Mouse (Mus musculus) neural tube, embryonic 10.5 days (tissue): ENCODE measurements around the gene H2-Ke6.
"Not testable (repeated sequence)": the region's sequence is repeated elsewhere in the genome, so short reads cannot be mapped to it uniquely, and the experiment has no call there.

Experiments used
- DNase-seq: peaks from one replicate; pipeline ENCODE4 v3.0.0-alpha.2; 2017; ENCODE audit warnings: low spot score; ENCODE audit errors: extremely low spot score

Gene H2-Ke6

DNA sequence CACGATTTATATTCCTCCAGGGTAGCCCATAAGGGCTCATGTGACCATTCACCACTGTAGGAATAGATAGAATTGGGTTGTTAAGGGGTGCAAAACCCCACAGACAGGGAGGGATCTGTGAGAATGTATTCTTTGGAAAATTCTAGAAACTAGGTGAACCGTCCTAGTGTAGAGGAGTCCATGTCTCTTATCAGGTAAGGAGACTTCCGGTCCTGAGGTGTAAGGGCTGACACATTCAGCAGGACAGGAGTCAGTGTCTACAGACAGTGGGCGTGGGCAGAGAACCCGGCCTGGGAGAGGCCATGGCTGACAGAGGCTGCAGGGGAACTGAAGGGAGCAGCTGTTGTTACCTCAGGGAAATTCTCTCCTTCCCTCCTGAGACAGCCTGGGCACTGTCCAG, 29.2 kb downstream of the H2-Ke6 start:
- not testable (repeated sequence) for DNase-seq

DNA sequence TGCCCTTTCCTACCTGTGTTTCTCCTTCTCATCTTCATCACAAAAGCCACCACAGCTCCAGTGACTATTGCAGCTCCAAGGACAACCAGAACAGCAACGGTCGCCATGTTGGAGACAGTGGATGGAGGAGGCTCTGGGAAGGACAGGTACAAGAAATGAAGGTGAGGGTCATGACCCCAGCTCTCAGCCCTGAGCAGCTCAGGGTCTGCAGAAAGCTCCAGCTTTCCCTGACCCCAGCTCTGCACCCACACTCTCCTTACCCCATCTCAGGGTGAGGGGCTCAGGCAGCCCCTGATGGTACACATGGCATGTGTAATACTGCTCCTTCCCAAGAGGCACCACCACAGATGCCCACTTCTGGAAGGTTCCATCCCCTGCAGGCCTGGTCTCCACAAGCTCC, 30.8 kb downstream of the H2-Ke6 start:
- not testable (repeated sequence) for DNase-seq

DNA sequence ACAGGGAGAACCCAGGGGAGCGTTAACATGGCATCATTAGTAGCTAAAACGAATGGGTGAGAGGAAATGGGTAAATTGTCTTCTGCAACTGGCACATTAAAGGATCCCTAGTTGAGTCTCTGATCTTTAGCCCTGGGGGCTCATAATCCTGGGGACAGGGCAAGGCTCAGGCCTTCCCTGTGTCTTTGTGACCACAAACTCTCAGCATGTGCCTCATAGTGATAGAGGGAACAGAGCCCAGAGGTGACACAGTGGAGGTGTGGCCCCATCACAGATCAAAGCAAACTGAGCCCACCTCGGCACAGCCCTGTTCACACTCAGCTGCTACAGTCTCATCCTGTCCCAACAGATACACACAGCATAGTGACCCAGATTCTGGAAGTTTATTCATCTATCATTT, 32.2 kb downstream of the H2-Ke6 start:
- no peak for DNase-seq

DNA sequence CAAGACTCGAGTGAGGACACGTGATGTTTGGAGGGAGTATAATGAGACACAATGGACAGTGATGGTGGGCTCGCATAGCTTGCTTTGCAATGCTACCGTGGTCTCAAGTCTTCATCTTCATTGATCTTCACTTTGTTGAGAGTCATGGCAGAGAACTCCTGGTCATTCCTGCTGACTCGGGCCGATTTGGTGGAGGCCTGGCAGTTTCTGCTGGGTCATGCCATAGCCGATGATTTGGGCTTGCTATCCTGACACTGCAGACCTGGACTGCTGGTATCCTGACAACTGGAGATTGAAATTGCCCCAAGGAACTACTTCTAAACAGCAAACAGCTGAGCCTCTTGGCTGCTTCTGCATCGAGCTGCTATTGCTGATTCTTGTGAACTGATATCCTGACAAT, 32.9 kb downstream of the H2-Ke6 start:
- DNase-seq: no peak

DNA sequence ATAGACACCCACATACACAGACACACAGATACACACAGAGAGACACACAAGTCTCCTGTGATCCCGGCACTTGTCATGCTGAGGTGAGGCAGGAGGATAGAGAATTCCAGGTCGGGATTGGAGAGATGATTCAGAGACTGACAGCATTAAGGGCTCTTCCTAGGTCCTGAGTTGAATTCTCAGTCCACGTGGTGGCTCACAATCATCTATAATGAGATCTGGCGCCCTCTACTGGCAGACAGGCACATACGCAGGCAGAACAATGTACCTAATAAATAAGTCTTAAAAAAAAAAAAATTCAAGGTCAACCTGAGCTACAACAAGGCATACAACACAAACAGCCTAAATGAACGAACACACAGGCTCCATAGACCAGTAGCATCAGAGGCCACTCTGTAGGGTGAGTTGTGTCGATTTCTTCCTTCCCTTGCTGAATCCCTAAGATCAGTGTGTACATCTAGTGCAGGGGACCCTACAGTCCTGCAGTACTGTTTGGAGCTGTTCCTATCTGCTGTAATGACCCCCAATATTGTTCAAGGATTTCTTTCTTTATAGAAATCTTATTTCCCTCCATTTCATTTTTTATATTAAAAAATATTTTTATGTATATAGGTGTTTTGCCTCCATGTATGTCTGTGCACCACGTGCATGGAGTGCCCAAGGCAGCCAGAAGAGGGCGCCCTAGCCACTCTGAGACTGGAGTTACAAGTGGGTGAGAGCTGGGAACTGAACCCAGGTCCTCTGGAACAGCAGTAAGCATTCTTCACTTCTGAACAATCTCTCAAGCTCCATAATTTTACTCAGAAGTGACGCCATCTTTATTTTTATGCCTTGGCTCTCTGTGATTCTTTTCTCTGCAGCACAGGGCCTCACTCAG, 35.8 kb downstream of the H2-Ke6 start:
- peak; percentile 61 for DNase-seq

DNA sequence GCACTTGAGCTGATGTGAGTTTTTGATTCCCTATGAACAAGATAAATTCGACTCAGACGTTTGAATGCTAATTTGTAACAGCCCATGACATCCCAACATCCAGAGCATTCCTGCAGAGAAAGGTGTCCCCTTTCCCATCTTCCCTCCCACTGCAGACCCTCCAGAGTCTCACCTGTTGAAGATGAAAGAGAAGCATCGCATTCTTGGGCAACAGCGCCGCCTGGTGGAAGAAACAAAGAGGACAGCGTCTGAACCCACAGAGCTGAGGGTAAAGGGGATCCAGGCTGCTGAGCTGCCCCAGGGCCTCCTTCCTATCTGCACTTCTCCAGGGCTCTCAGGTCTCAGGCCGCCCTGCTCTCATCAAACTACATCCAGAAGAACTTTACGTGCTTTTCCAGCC, 45.7 kb downstream of the H2-Ke6 start:
- DNase-seq: peak; percentile 62

DNA sequence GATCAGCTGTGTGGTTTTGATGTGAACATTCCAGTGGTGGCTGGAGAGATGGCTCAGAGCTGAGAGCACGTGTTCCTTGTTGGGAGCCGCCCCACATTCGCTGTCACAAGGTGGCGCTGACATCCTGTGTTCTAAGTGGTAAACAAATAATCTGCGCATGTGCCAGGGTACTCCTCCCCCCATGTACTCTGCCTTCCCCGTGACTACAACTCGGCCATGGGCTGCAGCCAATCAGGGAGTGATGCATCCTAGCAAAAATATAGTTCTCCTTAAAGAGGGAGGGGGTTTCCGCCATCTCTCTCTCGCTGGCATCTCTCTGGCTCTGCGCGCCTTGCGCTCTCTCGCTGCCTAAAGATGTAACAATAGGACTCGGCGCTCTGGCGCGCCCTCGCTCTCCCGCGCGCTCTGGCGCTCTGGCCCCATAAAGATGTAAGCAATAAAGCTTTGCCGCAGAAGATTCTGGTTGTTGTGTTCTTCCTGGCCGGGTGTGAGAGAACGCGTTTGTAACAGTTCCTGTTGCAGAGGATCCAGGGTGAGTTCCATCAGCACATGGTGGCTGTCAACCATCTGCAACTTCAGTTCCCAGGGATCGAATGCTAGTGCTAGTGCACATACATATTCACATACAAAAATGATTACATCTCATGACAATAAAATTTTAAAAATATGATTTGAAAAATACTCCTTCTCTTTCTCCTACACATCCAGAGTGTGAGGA, 46.5 kb downstream of the H2-Ke6 start:
- DNase-seq: peak; percentile 86

DNA sequence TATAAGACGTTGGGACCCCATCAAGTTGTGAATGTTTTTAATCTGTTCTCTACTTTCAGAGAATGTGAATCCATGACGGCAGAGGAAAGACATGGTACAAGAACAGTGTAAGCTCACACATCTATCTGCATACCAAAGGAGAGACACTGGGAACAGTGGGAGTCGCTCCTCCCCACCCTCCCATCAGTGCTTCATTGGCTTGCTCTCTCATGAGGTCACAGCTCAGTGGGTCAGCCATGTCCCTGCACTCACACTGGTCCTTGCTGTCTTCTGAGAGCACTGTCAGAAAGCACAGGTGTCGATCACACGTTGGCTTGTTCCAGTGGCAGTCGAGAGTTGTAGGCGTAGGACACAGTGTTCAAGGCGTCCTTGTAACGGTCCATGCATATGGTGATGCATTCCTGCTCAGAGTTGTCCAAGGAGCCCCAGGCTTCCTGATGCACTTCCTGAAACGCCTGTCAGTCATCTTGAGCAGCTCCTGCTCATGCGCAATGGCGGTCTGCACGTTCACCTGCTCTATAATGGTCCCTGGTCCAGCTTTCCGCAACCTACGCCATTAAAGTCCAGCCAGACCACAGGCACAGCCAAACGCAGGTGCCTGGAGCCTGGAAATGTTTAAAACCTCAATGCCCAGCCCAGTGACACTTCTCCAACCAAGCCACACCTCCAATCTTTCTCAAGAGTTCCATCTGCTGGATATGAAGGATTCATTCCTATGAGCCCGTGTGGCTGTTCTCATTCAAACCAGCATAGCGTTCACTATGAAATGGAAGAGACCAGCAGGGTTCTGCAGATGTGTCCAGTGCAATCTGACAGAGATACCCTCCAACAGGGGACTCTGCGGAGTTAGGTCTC, 47.5 kb downstream of the H2-Ke6 start:
- DNase-seq: no peak

DNA sequence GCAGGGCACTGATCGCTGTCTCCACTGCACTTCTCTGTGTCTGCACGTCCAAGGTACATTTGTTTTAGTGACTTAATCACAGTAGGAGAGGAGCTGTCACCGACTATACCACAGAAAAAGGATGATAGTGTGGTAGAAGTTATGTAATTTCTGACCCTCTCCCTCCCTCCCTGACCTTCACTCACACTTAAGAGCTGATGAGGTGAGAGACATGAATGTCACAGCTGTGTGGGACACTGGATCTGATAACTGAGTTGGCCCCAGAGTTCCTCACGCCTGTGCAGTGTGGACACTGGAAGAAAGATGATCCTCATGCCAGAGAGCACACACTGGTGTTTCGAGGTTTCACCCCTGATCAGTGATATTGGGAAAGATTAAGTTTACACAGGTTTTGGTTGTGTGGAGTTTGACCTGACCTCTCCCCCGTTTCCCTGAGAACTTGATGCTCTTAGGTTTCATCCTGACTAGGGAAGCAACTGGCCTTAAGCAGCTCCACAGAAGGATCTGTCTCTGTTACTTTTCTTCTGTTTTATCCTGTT, 48.3 kb downstream of the H2-Ke6 start:
- DNase-seq: no peak

DNA sequence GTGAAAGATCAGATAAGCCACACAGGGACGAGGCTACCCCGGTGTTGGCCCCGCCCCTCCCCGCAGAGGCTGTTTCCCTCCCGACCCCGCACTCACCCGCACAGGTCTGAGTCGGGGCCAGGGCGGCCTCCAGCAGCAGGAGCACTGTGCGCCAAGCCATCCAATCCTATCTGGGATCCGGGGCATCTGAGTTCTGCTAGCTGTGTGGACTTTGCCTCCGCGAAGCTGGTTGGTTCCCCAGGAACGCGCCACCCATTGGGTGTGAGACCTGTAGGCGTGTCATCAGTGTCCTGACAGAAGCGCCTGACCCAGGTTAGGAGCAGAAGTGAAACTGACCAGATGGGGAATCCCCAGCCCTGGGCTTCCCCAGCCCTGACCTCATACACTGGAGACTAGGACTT, 49.2 kb downstream of the H2-Ke6 start:
- no peak for DNase-seq

DNA sequence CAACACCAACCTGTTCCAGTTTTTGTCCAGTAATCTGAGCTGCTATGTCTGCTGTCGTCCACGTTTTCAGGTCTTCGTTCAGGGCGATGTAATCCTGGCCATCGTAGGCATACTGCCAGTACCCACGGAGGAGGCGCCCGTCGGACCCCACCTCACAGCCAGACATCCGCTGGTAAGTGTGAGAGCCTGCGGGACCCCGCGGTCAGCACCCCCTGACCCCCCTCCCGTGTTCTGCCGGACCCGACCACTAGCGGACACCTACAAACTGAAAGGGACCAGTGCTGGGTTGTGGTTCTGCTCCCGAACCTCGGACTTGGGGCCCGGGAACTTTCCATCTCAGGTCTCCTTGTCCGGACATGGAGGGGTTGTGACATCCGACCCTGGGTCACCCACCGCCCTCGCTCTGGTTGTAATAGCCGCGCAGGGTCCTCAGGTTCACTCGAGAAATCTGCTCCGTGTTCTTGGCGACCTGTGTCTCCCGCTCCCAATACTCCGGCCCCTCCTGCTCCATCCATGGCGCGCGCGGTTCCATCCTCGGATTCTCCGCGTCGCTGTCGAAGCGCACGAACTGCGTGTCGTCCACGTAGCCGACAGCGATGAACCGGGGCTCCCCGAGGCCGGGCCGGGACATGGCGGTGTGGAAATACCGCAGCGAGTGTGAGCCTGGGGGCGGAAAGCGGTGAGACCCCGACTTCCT, 49.9 kb downstream of the H2-Ke6 start:
- DNase-seq: peak; percentile 41
